Mouse (Mus musculus) hindbrain, embryonic 11.5 days (tissue): ENCODE data around the gene Hs3st3b1. TPM values are rescaled to one million over a fixed set of nuclear protein-coding genes. Genes with fewer than 3 reads are reported as not detected.

ENCODE experiments used
- ATAC-seq: fragments of 200-750 bp; cut with Nextera tagmentation; 2 replicates; pipeline ENCODE4 v1.8.0; 2017; ENCODE audit warnings: mild to moderate bottlenecking, moderate TSS enrichment, moderate library complexity; ENCODE audit not compliant: low FRiP score
- DNase-seq: peaks from one replicate; pipeline ENCODE4 v3.0.0-alpha.2; 2015; ENCODE audit warnings: low spot score
- H3K27ac ChIP-seq: fragments of 300-500 bp; sonication (generic); 2 replicates; pipeline ENCODE4 v1.5.1; 2014; ENCODE audit warnings: mild to moderate bottlenecking, low read depth, low read length
- H3K27me3 ChIP-seq: fragments of 300-500 bp; sonication (generic); 2 replicates; pipeline ENCODE4 v1.6.1; 2014; ENCODE audit warnings: mild to moderate bottlenecking, low read length, moderate library complexity, mixed read lengths; ENCODE audit not compliant: control insufficient read depth, insufficient read depth
- H3K36me3 ChIP-seq: fragments of 300-500 bp; sonication (generic); 2 replicates; pipeline ENCODE4 v1.6.1; 2014; ENCODE audit warnings: mild to moderate bottlenecking, low read length, moderate library complexity, mixed read lengths; ENCODE audit not compliant: control insufficient read depth, insufficient read depth
- H3K4me1 ChIP-seq: fragments of 300-500 bp; sonication (generic); replicated peaks from 2 replicates; pipeline ENCODE4 v1.6.1; 2014; ENCODE audit warnings: low read length, mixed read lengths; ENCODE audit not compliant: control insufficient read depth, insufficient read depth
- H3K4me2 ChIP-seq: fragments of 300-500 bp; sonication (generic); replicated peaks from 2 replicates; pipeline ENCODE4 v1.6.1; 2014; ENCODE audit warnings: mild to moderate bottlenecking, low read depth, low read length
- H3K4me3 ChIP-seq: fragments of 300-500 bp; sonication (generic); 2 replicates; pipeline ENCODE4 v1.5.1; 2014; ENCODE audit warnings: low read depth, low read length
- H3K9ac ChIP-seq: fragments of 300-500 bp; sonication (generic); 2 replicates; pipeline ENCODE4 v1.6.1; 2014; ENCODE audit warnings: low read depth, low read length
- H3K9me3 ChIP-seq: fragments of 300-500 bp; sonication (generic); 2 replicates; pipeline ENCODE4 v1.6.1; 2016; ENCODE audit warnings: low read length; ENCODE audit not compliant: control insufficient read depth
- WGBS: fragments of 180-500 bp; shearing (Covaris S2); extraction: QIAGEN DNeasy Blood & Tissue Kit; methylation state at CpG from one replicate; pipeline ENCODE4 v1.1.7; 2014; 5-methylcytosine and 5-hydroxymethylcytosine counted together
- polyA plus RNA-seq: library from polyadenylated mRNA; unstranded; fragments of >200 nt; fragmentation: Nextera tagmentation; extraction: Ambion mirVana; gene quantifications from 2 replicates; pipeline ENCODE4 v1.2.1, GENCODE M21; 2014

The Hs3st3b1 gene
- polyA plus RNA-seq, 1 experiment from 2014 or later, result 8.9 TPM

DNA sequence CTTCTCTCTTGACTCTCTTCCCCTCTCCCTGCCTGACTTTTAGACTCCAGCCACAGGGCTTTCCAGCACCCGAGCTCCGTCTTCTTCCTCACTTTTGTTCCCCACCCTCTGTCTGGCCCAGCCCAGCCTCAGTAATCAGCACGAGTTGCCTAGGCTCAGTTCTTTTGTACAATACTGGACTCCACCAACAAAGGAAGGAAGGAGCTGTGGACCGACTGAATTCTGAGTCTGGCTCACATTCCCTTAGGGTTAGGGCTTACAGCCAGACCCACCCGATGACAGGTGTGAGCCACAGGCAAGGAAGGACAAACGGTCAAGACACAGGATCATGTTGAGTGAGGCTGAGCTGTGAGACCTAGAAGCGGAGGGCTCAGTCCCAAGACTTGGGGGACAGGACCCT is 34.7 kb upstream of the Hs3st3b1 start:
- Histone ChIP-seq H3K4me1 (0 out of 2 replicates have a peak, but pooled peaks cover 8% of the 10 kb centered on the region), H3K4me3 (no peak overlapping the region), H3K9me3 (no peaks in the 10 kb centered on the region), H3K27ac (no peak overlapping the region), H3K27me3 (no peaks in the 10 kb centered on the region), H3K9ac (no peak overlapping the region), H3K4me2 (no peak overlapping the region), H3K36me3 (no peaks in the 10 kb centered on the region)
- WGBS, result 20% methylated on average over 7 of the region's 7 CpGs
- DNase-seq (peak; percentile 13), ATAC-seq (no peak)

GRCm38 (mm10) chr11:63953887-63954286 is 31.8 kb upstream of the Hs3st3b1 start:
- Histone ChIP-seq H3K9ac (no peak overlapping the region), H3K27me3 (no peaks in the 10 kb centered on the region), H3K36me3 (no peaks in the 10 kb centered on the region), H3K4me1 (0 out of 2 replicates have a peak, but pooled peaks cover 8% of the 10 kb centered on the region), H3K4me3 (no peak overlapping the region), H3K9me3 (no peaks in the 10 kb centered on the region), H3K4me2 (no peak overlapping the region), H3K27ac (no peak overlapping the region)
- ATAC-seq (no peak), DNase-seq (no peak)
- 93% methylated on average over 2 of the region's 2 CpGs for WGBS

DNA sequence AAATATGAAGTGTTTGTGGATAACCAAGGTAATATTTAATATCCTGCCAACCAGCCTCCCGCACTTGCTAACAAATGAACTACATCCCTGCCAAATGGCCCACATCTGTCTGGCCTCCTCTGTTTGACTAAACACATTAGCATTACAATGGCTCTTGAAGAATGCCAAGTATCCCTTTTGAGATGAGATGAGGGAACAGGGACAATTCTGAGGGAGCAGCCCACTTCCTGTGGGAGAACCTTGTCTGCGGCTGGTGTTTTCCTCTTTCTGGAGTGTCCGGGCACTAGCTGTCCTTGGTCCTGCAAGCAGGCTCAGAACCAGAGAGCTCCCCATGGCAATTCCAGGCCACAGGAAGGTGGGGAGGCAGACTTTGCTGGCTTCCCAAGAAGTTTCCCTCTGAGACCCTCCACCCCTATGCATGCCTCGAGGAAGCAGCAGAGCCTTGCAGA is 30.7 kb upstream of the Hs3st3b1 start:
- no peak overlapping the region for H3K4me2 ChIP-seq
- 16% methylated on average over 4 of the region's 4 CpGs for WGBS
- H3K4me1 ChIP-seq, result 0 out of 2 replicates have a peak, but pooled peaks cover 8% of the 10 kb centered on the region
- no peak overlapping the region for H3K4me3 ChIP-seq
- ATAC-seq (peak; percentile 12), DNase-seq (peak; percentile 51)
- H3K36me3 ChIP-seq, result no peaks in the 10 kb centered on the region
- H3K9me3 ChIP-seq, result no peaks in the 10 kb centered on the region
- no peak overlapping the region for H3K9ac ChIP-seq
- no peak overlapping the region for H3K27ac ChIP-seq
- no peaks in the 10 kb centered on the region for H3K27me3 ChIP-seq

- Histone ChIP-seq H3K27ac (no peak overlapping the region), H3K36me3 (no peaks in the 10 kb centered on the region), H3K4me1 (0 out of 2 replicates have a peak, but pooled peaks cover 8% of the 10 kb centered on the region), H3K4me3 (peak overlapping the region; percentile 19), H3K9ac (no peak overlapping the region), H3K4me2 (peak overlapping the region; percentile 45), H3K27me3 (no peaks in the 10 kb centered on the region), H3K9me3 (no peaks in the 10 kb centered on the region)
- DNase-seq, result peak; percentile 77
- peak; percentile 87 for ATAC-seq
- 5% methylated on average over 18 of the region's 19 CpGs for WGBS
Measured at GRCm38 (mm10) chr11:63951831-63952631, 29.9 kb upstream of the Hs3st3b1 start.

- ATAC-seq (no peak), DNase-seq (no peak)
- Histone ChIP-seq H3K27ac (no peak overlapping the region), H3K4me3 (no peak overlapping the region), H3K27me3 (no peaks in the 10 kb centered on the region), H3K4me1 (0 out of 2 replicates have a peak, but pooled peaks cover 7% of the 10 kb centered on the region), H3K9ac (no peak overlapping the region), H3K4me2 (no peak overlapping the region), H3K36me3 (no peaks in the 10 kb centered on the region), H3K9me3 (no peaks in the 10 kb centered on the region)
- 82% methylated on average over 11 of the region's 11 CpGs for WGBS
Measured at GRCm38 (mm10) chr11:63948371-63948770, 26.3 kb upstream of the Hs3st3b1 start.

- Histone ChIP-seq H3K4me3 (no peak overlapping the region), H3K36me3 (no peaks in the 10 kb centered on the region), H3K4me2 (no peak overlapping the region), H3K27me3 (no peaks in the 10 kb centered on the region), H3K9ac (no peak overlapping the region), H3K27ac (no peak overlapping the region), H3K4me1 (no peaks in the 10 kb centered on the region), H3K9me3 (no peaks in the 10 kb centered on the region)
- 88% methylated on average over 2 of the region's 2 CpGs for WGBS
- DNase-seq (no peak), ATAC-seq (no peak)
Measured at GRCm38 (mm10) chr11:63947024-63947423, 24.9 kb upstream of the Hs3st3b1 start.

DNA sequence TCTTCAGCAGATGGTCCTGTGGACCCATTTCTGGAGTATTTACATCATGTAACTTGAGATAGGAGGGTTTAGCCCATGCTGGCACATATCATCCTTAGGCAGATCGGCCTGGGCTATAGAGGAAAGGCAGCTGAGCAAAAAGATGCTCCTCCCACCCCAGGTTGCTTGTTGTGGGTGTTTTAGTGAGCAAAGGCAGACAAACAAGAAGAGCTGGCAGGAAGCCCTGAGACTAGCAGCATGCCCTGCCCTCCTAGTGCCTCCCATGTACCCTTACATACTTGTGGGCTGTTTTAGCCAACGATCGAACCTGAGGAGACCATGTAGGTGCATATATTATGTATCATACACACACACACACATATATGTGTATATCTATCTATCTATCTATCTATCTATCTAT is 21.9 kb upstream of the Hs3st3b1 start:
- WGBS, result 89% methylated on average over 3 of the region's 3 CpGs
- no peak overlapping the region for H3K4me3 ChIP-seq

GRCm38 (mm10) chr11:63943268-63943890 is 21.3 kb upstream of the Hs3st3b1 start:
- H3K9me3 ChIP-seq, result no peaks in the 10 kb centered on the region
- H3K36me3 ChIP-seq, result no peaks in the 10 kb centered on the region
- no peak for DNase-seq
- H3K9ac ChIP-seq, result no peak overlapping the region
- H3K27ac ChIP-seq, result no peak overlapping the region
- H3K4me1 ChIP-seq, result no peaks in the 10 kb centered on the region
- no peak for ATAC-seq
- H3K27me3 ChIP-seq, result no peaks in the 10 kb centered on the region
- no peak overlapping the region for H3K4me2 ChIP-seq
- H3K4me3 ChIP-seq, result no peak overlapping the region
- 95% methylated on average over 13 of the region's 13 CpGs for WGBS

More for the DNA sequence above, 21.9 kb upstream of the Hs3st3b1 start:
- no peak for ATAC-seq
- Histone ChIP-seq H3K9ac (no peak overlapping the region), H3K4me1 (no peaks in the 10 kb centered on the region), H3K9me3 (no peaks in the 10 kb centered on the region), H3K36me3 (no peaks in the 10 kb centered on the region), H3K27me3 (no peaks in the 10 kb centered on the region), H3K27ac (no peak overlapping the region), H3K4me2 (no peak overlapping the region)
- no peak for DNase-seq
